Mouse (Mus musculus): ENCODE data around the gene Sspo.

Gene Sspo

GRCm38 (mm10) chr6:48539860-48540259, 91.8 kb downstream of the Sspo start:
- DNase-seq (ENCODE audit: low read depth, low spot score): no peak

- DNase-seq (ENCODE audit: low read depth, low spot score): no peak
Measured at GRCm38 (mm10) chr6:48540721-48541120, 92.7 kb downstream of the Sspo start.

DNA sequence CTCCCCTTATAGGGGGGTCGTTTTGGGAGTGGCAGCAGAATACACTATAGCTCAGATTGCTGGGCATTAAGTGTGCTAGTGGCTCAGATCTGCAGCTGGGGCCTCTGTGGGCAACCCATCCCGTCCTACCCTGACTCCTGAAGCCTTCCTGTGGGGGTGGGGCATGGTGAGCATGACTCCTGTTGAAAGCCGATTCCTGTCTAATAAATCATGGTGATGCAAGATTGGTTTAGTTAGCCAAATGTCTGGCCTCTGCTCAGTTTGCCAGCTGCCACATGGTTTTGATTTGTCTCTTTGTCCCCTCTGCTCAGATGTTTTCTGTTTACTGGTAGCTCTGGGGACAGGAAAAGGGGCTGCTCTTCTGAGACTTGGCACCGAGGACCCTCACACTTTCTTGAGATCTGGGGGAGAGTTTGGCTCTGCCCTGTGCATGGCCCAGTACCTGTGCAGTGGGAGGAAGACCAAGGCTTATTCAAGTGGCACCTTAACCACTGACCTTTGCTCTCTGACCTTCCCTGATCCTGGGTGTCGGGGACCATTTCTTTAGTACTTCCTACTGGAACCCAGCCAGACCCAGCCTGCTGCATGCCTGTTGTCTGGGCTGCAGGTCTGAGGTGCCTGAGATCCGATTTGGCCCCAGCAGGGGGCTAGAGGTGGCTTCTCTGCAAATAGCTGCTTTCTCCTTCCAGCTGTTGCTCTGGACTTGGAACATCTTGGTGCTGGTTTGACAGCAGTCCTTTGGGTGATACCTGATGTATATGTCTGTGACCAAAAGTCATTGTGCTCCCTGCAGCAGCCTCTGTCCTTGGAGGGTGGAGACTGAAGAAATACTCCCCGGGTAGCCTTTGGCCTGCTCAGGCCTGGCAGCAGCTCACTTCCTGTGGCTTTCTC, 93.8 kb downstream of the Sspo start:
- DNase-seq (ENCODE audit: low read depth, low spot score): no peak

DNA sequence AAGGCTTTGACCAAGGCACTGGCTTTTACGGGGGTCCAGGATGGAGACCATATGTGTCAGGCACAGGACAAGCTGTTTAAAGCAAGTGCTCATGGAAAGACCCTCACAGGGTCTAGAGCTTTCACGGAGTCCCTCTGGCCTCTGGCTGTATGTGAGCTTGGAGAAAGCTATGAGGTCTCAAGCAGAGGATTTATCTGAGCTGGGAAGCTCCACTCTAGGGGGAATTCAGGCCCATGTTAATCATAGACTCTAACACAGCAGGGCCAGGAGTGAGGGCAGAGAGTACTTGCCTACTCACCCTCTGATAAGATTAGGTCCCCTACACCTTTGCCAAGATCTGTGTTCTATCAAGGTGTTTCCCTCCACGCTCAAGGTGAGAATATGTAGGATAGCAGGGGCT, 94.6 kb downstream of the Sspo start:
- DNase-seq (ENCODE audit: low read depth, low spot score): no peak

- DNase-seq (ENCODE audit: low read depth, low spot score): no peak
Measured at GRCm38 (mm10) chr6:48545251-48545650, 97.2 kb downstream of the Sspo start.

DNA sequence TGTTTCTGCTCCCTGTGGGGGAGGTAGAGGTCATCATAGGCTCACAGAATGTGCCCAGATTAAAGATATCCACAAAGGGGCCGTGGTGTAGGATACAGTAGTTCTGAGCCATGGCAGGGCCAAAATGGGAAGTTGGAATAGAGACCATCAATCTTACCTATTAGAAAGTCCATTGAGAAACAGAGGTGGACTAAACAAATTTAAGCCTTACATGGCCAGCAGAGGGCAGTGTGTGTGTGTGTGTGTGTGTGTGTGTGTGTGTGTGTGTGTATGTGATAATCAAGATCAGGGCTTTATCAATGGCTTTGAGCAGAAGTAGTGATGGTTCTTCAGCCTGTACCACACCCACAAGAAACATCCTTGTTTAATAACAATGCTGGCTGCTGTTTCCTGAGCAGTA, 98.2 kb downstream of the Sspo start:
- DNase-seq (ENCODE audit: low read depth, low spot score): peak; percentile 46

GRCm38 (mm10) chr6:48546858-48547257, 98.8 kb downstream of the Sspo start:
- DNase-seq (ENCODE audit: low read depth, low spot score): no peak

- DNase-seq (ENCODE audit: low read depth, low spot score): no peak
Measured at GRCm38 (mm10) chr6:48548314-48548713, 100.3 kb downstream of the Sspo start.

Measured in R1 (cell line).